Mouse (Mus musculus): Measurements from ENCODE around the gene Olfr617. TPM values are rescaled to one million over a fixed set of nuclear protein-coding genes. Genes with fewer than 3 reads are reported as not detected.
"Not testable (repeated sequence)": the region's sequence is repeated elsewhere in the genome, so short reads cannot be mapped to it uniquely, and the experiment has no call there.

Gene Olfr617
- not detected for total RNA-seq (2021)
- long read RNA-seq, experiment 1, result 0 reads
- long read RNA-seq, experiment 2, result 0 reads

- no peak for DNase-seq (ENCODE audit: low spot score in 2 of 2)
Observed at GRCm38 (mm10) chr7:103572761-103573160, at the start of gene Olfr617. TSS of gene Olfr617 (plus strand) at chr7:103573061.

GRCm38 (mm10) chr7:103542617-103543016 is 30.2 kb upstream of the Olfr617 start, which contains the start of gene Olfr612:
TSS of gene Olfr612 (minus strand) at chr7:103542717.
- not testable (repeated sequence) for DNase-seq (ENCODE audit: low spot score in 2 of 2)

- DNase-seq (ENCODE audit: low spot score in 2 of 2), result no peak
Observed at GRCm38 (mm10) chr7:103547774-103548173, 25.1 kb upstream of the Olfr617 start, which contains the start of gene Olfr613. TSS of gene Olfr613 (plus strand) at chr7:103548074.

- DNase-seq (ENCODE audit: low spot score in 2 of 2), result no peak
Observed at GRCm38 (mm10) chr7:103555779-103556178, 17.1 kb upstream of the Olfr617 start, which contains the start of gene Olfr615. TSS of gene Olfr615 (plus strand) at chr7:103556079.

GRCm38 (mm10) chr7:103569043-103569442 is 3.8 kb upstream of the Olfr617 start, which contains the start of gene Olfr616:
TSS of gene Olfr616 (minus strand) at chr7:103569143.
- no peak for DNase-seq (ENCODE audit: low spot score in 2 of 2)

- no peak for DNase-seq (ENCODE audit: low spot score in 2 of 2)
Observed at GRCm38 (mm10) chr7:103589803-103590202, 16.9 kb downstream of the Olfr617 start, which contains the start of gene Olfr618. TSS of gene Olfr618 (plus strand) at chr7:103590103.

- no peak for DNase-seq (ENCODE audit: low spot score in 2 of 2)
Observed at GRCm38 (mm10) chr7:103600275-103600674, 27.4 kb downstream of the Olfr617 start, which contains the start of gene Olfr619. TSS of gene Olfr619 (plus strand) at chr7:103600575.

GRCm38 (mm10) chr7:103607425-103607824 is 34.6 kb downstream of the Olfr617 start:
- DNase-seq (ENCODE audit: low spot score in 2 of 2), result no peak

- DNase-seq (ENCODE audit: low spot score in 2 of 2), result no peak
Observed at GRCm38 (mm10) chr7:103612434-103612833, 39.6 kb downstream of the Olfr617 start, which contains the start of gene Olfr620. TSS of gene Olfr620 (minus strand) at chr7:103612534.

Small RNA genes lying within 50 kb of the gene (microRNA-seq; reads per million reads assigned to microRNA genes)
- gene Gm26506, result 0 reads per million in 2 experiments

Other genes with a start within 250 kb of the Olfr617 start
- gene Olfr598, start 249.5 kb upstream of the Olfr617 start, total RNA-seq (2021), result not detected
- not detected for gene Olfr599, start 237.1 kb upstream of the Olfr617 start, total RNA-seq (2021)
- not detected for gene Olfr600, start 223.4 kb upstream of the Olfr617 start, total RNA-seq (2021)
- not detected for gene Olfr601, start 210.4 kb upstream of the Olfr617 start, total RNA-seq (2021)
- gene Olfr603, start 186.9 kb upstream of the Olfr617 start, total RNA-seq (2021), result not detected
- gene Usp17lc, start 158.0 kb upstream of the Olfr617 start, total RNA-seq (2021), result not detected
- gene Olfr605, start 127.6 kb upstream of the Olfr617 start, total RNA-seq (2021), result not detected
- not detected for gene Olfr606, start 124.0 kb upstream of the Olfr617 start, total RNA-seq (2021)
- gene Olfr607, start 108.9 kb upstream of the Olfr617 start, total RNA-seq (2021), result not detected
- not detected for gene Olfr608, start 103.2 kb upstream of the Olfr617 start, total RNA-seq (2021)
- gene Olfr609, start 75.0 kb upstream of the Olfr617 start, total RNA-seq (2021), result not detected
- not detected for gene Olfr610, start 60.9 kb upstream of the Olfr617 start, total RNA-seq (2021)
- not detected for gene Olfr611, start 52.2 kb upstream of the Olfr617 start, total RNA-seq (2021)
- not detected for gene Olfr612, start 30.3 kb upstream of the Olfr617 start, total RNA-seq (2021)
- gene Olfr613, start 25.0 kb upstream of the Olfr617 start, total RNA-seq (2021), result not detected
- not detected for gene Olfr615, start 17.0 kb upstream of the Olfr617 start, total RNA-seq (2021)
- not detected for gene Olfr616, start 3.9 kb upstream of the Olfr617 start, total RNA-seq (2021)
- gene Olfr618, start 17.0 kb downstream of the Olfr617 start, total RNA-seq (2021), result not detected
- not detected for gene Olfr619, start 27.5 kb downstream of the Olfr617 start, total RNA-seq (2021)
- not detected for gene Olfr620, start 39.5 kb downstream of the Olfr617 start, total RNA-seq (2021)
- gene Olfr622, start 69.6 kb downstream of the Olfr617 start, total RNA-seq (2021), result not detected
- not detected for gene Olfr623, start 90.6 kb downstream of the Olfr617 start, total RNA-seq (2021)
- under 1 TPM in 1 of 2 experiments, not detected in 1; 0.07 TPM for gene Olfr624, start 98.1 kb downstream of the Olfr617 start, total RNA-seq (2021)
- not detected for gene Olfr625-ps1, start 109.7 kb downstream of the Olfr617 start, total RNA-seq (2021)
- not detected for gene Olfr243, start 141.6 kb downstream of the Olfr617 start, total RNA-seq (2021)
- gene Olfr628, start 157.3 kb downstream of the Olfr617 start, total RNA-seq (2021), result not detected
- not detected for gene Olfr629, start 171.9 kb downstream of the Olfr617 start, total RNA-seq (2021)
- gene Olfr630, start 184.3 kb downstream of the Olfr617 start, total RNA-seq (2021), result not detected
- gene Olfr69, start 198.5 kb downstream of the Olfr617 start, total RNA-seq (2021), result not detected
- gene Olfr68, start 206.6 kb downstream of the Olfr617 start, total RNA-seq (2021), result not detected
- not detected for gene Olfr67, start 218.8 kb downstream of the Olfr617 start, total RNA-seq (2021)
- gene Hbb-bt, start 240.9 kb downstream of the Olfr617 start, total RNA-seq (2021), result 10 to 100 TPM; 40.8 to 52.6 TPM

All from left cerebral cortex, adult 18-20 months (tissue).